Mouse (Mus musculus): Measurements from ENCODE around the gene Tcp10a. TPM values are rescaled to one million over a fixed set of nuclear protein-coding genes. Genes with fewer than 3 reads are reported as not detected.
"Not testable (repeated sequence)": the region's sequence is repeated elsewhere in the genome, so short reads cannot be mapped to it uniquely, and the experiment has no call there.

The Tcp10a gene
- not detected in 2 replicates for polyA plus RNA-seq (2015; fragmentation: Nextera tagmentation; extraction: Ambion mirVana)

DNA sequence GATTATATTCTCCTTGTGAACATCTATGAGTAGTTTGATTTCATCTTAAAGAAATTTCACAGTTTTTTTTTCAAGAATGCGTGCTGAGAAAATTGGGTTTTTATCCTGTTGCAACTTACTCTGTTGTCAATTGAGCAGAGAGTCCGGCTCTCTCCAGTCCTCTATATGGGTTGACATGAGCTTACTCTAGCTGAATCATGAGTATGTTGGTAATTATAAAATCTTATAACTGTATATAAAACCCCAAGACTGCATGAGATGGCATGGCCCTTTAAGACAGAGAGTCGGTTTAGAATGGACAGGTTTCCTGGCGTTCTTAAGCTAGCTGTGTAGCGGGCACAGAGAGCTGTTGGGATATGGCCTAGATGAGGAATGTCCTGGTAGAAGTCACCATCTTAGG, at the start of gene Tcp10a:
Gene Tcp10a, plus strand, starts transcription at position 301 of the 400 bp plus-strand sequence.
- not testable (repeated sequence) for H3K4me2 ChIP-seq (replicated peaks); H3K27me3 ChIP-seq; ATAC-seq (replicated peaks); H3K9ac ChIP-seq (replicated peaks); H3K36me3 ChIP-seq; H3K4me1 ChIP-seq; H3K4me3 ChIP-seq; H3K27ac ChIP-seq (replicated peaks); H3K9me3 ChIP-seq
- 95% methylated on average over 5 of the region's 5 CpGs for WGBS

- WGBS = 77% methylated on average over 15 of the region's 15 CpGs
- peaks cover 10% of the 10 kb centered on the region for H3K4me1 ChIP-seq
- peak overlapping the region; percentile 67 for H3K27ac ChIP-seq (replicated peaks)
- no peak overlapping the region for H3K4me3 ChIP-seq
- H3K36me3 ChIP-seq = peaks cover 7% of the 10 kb centered on the region; the same call in 1 of the 2 replicates
- peak; percentile 41 for ATAC-seq (replicated peaks)
- no peaks in the 10 kb centered on the region for H3K27me3 ChIP-seq
- no peak overlapping the region for H3K9ac ChIP-seq (replicated peaks)
- no peak overlapping the region for H3K4me2 ChIP-seq (replicated peaks)
- no peaks in the 10 kb centered on the region for H3K9me3 ChIP-seq
Observed at GRCm38 (mm10) chr17:7278702-7279242, 45.7 kb upstream of the Tcp10a start.

- WGBS = 84% methylated on average over 9 of the region's 9 CpGs
- Histone ChIP-seq H3K36me3 (peaks cover 7% of the 10 kb centered on the region; the same call in 1 of the 2 replicates), H3K9me3 (no peaks in the 10 kb centered on the region), H3K4me2 (replicated peaks) (no peak overlapping the region), H3K27ac (replicated peaks) (peak overlapping the region; percentile 67; the same call in 1 of the 2 replicates), H3K9ac (replicated peaks) (no peak overlapping the region), H3K4me3 (no peak overlapping the region), H3K4me1 (peaks cover 10% of the 10 kb centered on the region), H3K27me3 (no peaks in the 10 kb centered on the region)
- ATAC-seq (replicated peaks) = no peak
Observed at GRCm38 (mm10) chr17:7279251-7279650, 45.2 kb upstream of the Tcp10a start.

GRCm38 (mm10) chr17:7284297-7284910, 40.0 kb upstream of the Tcp10a start:
- H3K36me3 ChIP-seq = peaks cover 2% of the 10 kb centered on the region; the same call in 1 of the 2 replicates
- 70% methylated on average over 8 of the region's 8 CpGs for WGBS
- H3K27ac ChIP-seq (replicated peaks) = peak overlapping the region; percentile 87
- H3K4me3 ChIP-seq = no peak overlapping the region
- no peaks in the 10 kb centered on the region for H3K27me3 ChIP-seq
- H3K9ac ChIP-seq (replicated peaks) = no peak overlapping the region
- H3K9me3 ChIP-seq = no peaks in the 10 kb centered on the region
- peaks cover 24% of the 10 kb centered on the region for H3K4me1 ChIP-seq
- no peak overlapping the region for H3K4me2 ChIP-seq (replicated peaks)
- no peak for ATAC-seq (replicated peaks)

GRCm38 (mm10) chr17:7285292-7285691, 39.2 kb upstream of the Tcp10a start:
- 0 out of 2 replicates have a peak overlapping the region, but pooled peaks have one; percentile 87 for H3K27ac ChIP-seq (replicated peaks)
- no peak overlapping the region for H3K4me3 ChIP-seq
- H3K4me1 ChIP-seq = peaks cover 24% of the 10 kb centered on the region
- no peak for ATAC-seq (replicated peaks)
- H3K9ac ChIP-seq (replicated peaks) = no peak overlapping the region
- H3K36me3 ChIP-seq = peaks cover 2% of the 10 kb centered on the region; the same call in 1 of the 2 replicates
- H3K9me3 ChIP-seq = no peaks in the 10 kb centered on the region
- WGBS = 82% methylated on average over 12 of the region's 12 CpGs
- H3K27me3 ChIP-seq = no peaks in the 10 kb centered on the region
- H3K4me2 ChIP-seq (replicated peaks) = no peak overlapping the region

DNA sequence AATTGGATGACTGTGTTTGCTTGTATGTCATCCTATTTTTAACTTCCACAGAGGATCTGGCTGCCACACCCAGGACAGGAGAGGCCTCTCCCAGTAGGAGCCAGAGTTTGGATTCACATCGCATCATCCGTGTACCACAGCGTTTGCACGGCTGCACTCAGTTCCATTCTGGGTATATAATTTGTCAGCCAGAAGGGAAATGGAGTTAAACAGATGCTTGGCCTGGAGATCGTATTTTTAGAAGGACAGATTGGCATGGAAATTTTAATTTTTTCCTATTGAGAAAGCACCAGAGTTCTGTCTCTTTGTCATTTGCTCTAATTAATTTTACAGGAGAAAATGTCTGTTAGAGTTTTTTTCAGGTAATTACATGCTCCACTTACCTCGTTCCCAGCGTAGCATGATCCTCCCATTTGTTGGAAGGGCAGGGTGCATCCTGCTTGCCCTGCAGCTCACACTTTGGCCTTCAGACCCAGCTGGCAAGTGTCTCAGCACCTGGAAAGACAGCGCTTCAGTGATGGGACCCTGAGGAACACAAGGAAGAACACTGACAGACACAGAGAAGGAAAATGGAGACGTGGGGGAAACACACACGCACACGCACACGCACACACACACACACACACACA, 37.9 kb upstream of the Tcp10a start:
- H3K27me3 ChIP-seq = no peaks in the 10 kb centered on the region
- H3K4me2 ChIP-seq (replicated peaks) = no peak overlapping the region
- H3K9me3 ChIP-seq = no peaks in the 10 kb centered on the region
- H3K4me1 ChIP-seq = peaks cover 24% of the 10 kb centered on the region
- 60% methylated on average over 12 of the region's 12 CpGs for WGBS
- no peak for ATAC-seq (replicated peaks)
- peaks cover 2% of the 10 kb centered on the region; the same call in 1 of the 2 replicates for H3K36me3 ChIP-seq
- peak overlapping the region; percentile 87 for H3K27ac ChIP-seq (replicated peaks)
- no peak overlapping the region for H3K9ac ChIP-seq (replicated peaks)
- H3K4me3 ChIP-seq = no peak overlapping the region

GRCm38 (mm10) chr17:7292012-7292684, 32.3 kb upstream of the Tcp10a start:
- no peaks in the 10 kb centered on the region for H3K27me3 ChIP-seq
- H3K27ac ChIP-seq (replicated peaks) = peak overlapping the region; percentile 82
- no peak overlapping the region for H3K9ac ChIP-seq (replicated peaks)
- H3K9me3 ChIP-seq = no peaks in the 10 kb centered on the region
- 38% methylated on average over 11 of the region's 11 CpGs for WGBS
- H3K4me2 ChIP-seq (replicated peaks) = no peak overlapping the region
- peaks cover 23% of the 10 kb centered on the region for H3K4me1 ChIP-seq
- peak; percentile 91 for ATAC-seq (replicated peaks)
- H3K4me3 ChIP-seq = no peak overlapping the region
- 0 out of 2 replicates have a peak, but pooled peaks cover 3% of the 10 kb centered on the region for H3K36me3 ChIP-seq

DNA sequence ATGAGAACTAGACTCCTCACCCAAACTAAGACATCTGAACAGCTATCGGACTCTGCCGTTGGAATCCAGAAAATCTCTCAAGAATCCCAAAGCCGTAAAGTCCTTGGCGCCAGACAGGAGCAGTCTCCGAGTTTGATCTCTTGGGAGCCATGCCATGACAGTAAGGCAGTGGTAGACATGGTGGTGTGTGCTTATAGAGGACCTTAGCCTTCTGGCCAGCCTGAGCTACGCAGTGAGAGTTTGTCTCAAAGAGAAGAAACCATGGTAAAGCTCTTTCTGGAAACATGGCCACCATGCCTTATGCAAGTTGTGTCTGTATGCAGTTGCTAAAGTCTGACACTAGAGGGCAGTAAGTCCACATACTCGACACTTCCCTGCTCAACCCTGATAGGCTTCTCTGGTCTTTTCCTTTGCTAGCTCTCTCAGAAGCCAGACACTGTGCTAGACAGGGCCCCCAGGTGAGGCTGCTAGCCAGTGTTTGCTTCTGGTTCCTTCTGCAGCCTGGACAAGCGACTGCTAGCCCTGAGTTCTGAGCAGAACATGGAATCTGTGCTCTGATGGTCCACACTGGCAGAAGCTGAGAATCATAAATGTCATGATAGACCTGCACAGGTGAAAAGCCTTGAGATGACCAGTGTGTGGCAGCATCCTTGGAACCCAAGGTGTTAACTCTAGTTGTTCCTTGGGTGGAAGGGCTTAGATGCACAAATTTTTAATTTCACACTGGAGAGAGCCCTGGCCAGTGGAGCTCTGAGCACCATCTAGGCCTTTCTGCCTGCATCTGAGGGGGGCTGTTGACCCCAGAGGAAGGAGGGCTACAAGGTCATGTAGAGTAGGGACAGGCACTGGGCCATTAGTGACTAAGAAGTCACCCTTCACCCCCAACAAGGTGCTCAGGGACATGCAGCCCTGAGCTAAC, 17.9 kb upstream of the Tcp10a start:
- not testable (repeated sequence) for H3K27ac ChIP-seq (replicated peaks); H3K4me1 ChIP-seq; H3K4me3 ChIP-seq; H3K27me3 ChIP-seq; H3K4me2 ChIP-seq (replicated peaks); H3K9me3 ChIP-seq; H3K9ac ChIP-seq (replicated peaks); H3K36me3 ChIP-seq
- WGBS = 61% methylated on average over 8 of the region's 8 CpGs
- peak; percentile 91 for ATAC-seq (replicated peaks)

- H3K27me3 ChIP-seq; ATAC-seq (replicated peaks); H3K4me1 ChIP-seq; H3K4me3 ChIP-seq; H3K36me3 ChIP-seq; H3K9ac ChIP-seq (replicated peaks); H3K9me3 ChIP-seq; H3K27ac ChIP-seq (replicated peaks); H3K4me2 ChIP-seq (replicated peaks): not testable (repeated sequence)
- 81% methylated on average over 8 of the region's 8 CpGs for WGBS
Observed at GRCm38 (mm10) chr17:7315693-7316382, 8.6 kb upstream of the Tcp10a start.

DNA sequence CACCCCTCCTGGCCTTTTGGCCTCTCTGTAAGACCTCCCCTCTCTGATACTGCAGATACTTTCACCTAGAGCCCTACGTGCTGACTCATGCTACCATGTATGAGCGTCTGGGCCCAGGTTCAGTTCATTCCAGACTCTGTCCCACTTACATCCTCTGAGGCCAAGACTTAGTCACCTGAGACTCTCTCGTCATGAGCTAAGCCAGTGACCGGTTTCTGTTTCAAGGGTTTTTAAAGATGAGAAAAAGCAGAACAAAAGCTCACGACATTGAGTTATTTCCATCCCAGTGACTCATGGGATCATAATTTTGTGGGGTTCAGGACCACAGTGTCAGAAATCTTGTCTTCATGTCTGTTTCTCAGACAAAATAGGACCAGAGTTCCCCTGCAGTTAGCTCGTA, 4.7 kb upstream of the Tcp10a start:
- not testable (repeated sequence) for H3K27ac ChIP-seq (replicated peaks); H3K36me3 ChIP-seq; ATAC-seq (replicated peaks); H3K4me1 ChIP-seq; H3K27me3 ChIP-seq; H3K4me2 ChIP-seq (replicated peaks); H3K4me3 ChIP-seq; H3K9me3 ChIP-seq; H3K9ac ChIP-seq (replicated peaks)
- 88% methylated on average over 6 of the region's 6 CpGs for WGBS

DNA sequence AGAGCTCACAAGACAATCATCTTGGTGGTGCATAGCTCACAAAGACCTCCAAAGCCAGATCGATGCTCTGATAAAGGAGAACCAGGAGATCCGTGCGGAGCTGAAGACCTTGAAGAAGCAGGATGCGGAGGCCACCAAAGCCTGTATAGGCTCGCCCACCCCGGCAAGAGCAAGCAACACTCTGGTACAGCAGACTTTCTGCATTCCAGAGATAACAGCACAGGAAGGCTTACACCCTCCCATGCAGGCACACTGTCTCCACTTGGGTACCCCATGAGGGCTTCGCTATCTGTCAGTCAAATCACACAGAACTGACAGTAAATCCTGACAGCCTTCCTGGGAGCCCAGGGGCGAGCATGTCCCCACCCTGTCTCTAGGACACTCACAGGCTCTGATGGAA, 2.0 kb downstream of the Tcp10a start:
- H3K4me3 ChIP-seq; H3K27ac ChIP-seq (replicated peaks); H3K9me3 ChIP-seq; H3K9ac ChIP-seq (replicated peaks); H3K27me3 ChIP-seq; H3K36me3 ChIP-seq; H3K4me1 ChIP-seq; H3K4me2 ChIP-seq (replicated peaks); ATAC-seq (replicated peaks): not testable (repeated sequence)
- 85% methylated on average over 8 of the region's 8 CpGs for WGBS
